Mouse (Mus musculus) c-Kit-negative CD71-positive TER-119-positive erythroid progenitor cells, embryonic 14.5 days (primary cell): ENCODE results near the gene Nxph4.

Experiments
- DNase-seq: peaks from one replicate; pipeline ENCODE4 v3.0.0-alpha.2; 2013; ENCODE audit warnings: low read depth, low spot score

Nxph4 gene

GRCm38 (mm10) chr10:127515983-127516459, 18.3 kb downstream of the Nxph4 start:
- DNase-seq, result no peak

DNA sequence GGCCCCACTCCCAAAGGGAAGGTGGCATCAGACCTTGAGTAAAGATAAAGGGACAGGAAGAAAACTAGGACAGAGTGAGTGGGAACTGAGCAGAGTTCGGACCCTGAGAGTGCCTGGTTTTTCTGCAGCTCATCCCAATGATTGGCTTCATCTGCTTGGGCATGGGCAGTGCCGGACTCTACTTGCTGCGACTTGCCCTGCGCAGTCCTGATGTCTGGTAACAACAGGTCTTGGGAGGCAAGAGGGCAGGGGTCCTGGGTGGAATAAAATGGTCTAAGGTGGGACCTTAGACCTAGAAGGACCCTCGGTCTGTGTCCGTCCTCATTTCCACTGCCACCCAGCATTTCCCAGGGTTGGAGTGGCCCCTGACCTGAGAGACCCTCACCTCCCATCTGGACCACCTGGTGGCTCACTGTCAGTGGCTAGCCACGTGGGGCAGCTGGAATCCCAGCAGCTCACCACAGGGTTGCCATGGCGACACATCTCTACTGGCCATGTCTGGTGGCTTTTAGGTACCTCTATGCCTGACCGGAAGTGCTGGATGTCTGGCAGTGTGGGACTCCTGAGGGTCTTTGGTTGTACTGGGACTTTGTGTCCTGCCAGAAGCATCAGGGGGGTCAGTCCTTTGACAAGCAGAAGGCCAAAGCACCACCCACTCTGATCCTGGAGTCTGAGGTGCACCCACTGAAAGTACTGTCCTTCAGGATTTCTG, 18.9 kb downstream of the Nxph4 start:
- DNase-seq, result no peak

DNA sequence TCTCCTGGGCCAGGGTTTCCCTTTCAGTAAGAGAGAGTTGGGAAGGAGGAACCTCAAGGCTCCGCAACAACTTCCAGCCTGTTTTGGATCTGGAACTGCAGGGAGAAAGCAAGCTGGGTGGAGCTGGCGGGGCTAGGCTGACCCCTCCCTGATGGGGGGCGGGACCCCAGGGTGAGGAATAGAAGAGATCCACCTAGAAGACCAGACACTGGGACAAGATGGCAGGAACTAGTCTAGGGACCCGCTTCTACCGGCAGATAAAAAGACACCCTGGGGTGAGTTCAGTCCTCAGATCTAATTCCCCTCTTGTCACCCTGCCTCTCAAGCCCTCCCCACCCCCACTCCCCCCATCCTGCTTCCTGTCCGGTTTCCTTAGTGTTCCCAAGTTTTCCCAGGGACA, 19.6 kb downstream of the Nxph4 start, which contains the start of gene Ndufa4l2:
Ndufa4l2 (plus strand) TSS at position 204 of the 400 bp plus-strand sequence.
- DNase-seq, result no peak

GRCm38 (mm10) chr10:127514111-127514698, 20.2 kb downstream of the Nxph4 start:
- DNase-seq, result no peak

DNA sequence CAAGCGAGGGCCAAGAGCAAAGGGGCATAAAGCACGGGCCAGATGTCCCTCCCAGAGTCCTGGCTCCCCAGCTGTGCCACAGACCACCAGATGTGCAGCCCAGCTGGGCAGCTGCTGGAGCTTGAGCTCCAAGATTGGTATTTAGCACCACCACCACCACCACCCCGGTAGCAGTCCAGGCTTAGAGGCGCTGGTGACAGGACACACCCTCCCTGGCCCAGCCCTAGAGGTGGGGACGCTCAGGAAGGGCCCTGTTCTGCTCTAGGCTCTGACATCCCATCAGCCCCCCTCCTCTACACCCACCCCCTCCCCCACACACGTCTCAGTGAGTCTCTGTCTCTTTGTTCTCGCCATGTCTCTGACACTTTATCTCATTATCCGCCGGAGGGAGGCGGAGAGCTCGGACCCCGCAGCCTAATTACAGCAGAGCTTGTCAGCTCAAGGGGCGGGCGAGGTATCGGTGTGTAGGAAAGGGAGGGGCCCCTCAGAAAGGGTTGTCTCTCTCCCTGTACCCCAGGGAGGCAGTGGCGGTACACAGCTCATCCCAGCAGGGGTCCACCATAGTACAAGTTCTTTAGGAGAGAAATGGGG, 20.8 kb downstream of the Nxph4 start:
- no peak for DNase-seq

- DNase-seq, result peak; percentile 75
Observed at GRCm38 (mm10) chr10:127512813-127513212, 21.5 kb downstream of the Nxph4 start.

DNA sequence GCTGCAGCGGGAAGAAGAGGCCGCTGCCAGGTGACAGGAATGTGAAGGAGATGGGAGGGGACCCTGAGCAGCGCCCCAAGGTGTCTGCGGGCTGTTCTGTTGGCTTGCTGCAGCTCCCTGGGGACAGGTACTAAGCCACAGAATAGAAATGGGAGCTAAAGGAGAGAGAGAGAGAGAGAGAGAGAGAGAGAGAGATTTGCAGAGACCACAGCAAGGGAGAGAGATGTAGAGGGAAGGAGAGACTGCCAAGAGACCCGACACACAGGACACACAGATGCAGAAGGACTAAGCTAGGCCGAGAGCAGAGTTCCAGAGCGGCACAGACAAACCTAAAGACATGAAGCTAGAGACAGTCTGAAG, 22.1 kb downstream of the Nxph4 start:
- no peak for DNase-seq

DNA sequence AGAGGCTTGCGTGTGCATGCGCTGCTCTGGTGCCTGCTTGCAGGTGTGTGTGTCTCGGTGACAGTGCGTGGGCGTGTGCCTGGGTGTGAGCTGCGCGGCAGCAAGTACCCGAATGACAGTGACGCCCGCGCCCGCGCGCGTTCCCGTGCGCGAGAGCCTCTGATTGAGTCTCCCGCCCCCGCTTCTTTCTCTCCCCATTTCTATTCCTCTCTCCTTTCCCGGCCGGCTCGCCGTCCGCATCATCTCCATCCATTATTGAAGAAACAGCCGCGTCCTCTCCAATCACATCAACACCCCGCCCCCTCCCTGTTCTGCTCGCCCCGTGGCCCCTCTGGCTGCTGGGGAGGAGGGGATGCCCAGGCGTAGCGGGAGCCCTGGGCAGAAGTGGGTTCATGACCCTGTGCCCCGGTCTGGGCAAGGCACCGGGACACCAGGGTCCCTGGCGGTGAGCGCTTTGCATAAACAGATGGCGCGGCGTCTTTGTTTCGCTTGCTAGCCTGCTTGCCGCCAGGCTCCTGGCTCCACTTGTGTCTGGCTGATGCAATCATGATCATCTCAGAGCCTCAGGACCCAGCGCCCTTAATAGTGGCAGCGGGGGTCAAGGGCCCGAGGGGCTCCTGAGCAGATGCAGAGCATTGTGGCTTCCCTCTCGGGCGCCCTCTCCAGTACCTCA, 22.6 kb downstream of the Nxph4 start:
- no peak for DNase-seq

DNA sequence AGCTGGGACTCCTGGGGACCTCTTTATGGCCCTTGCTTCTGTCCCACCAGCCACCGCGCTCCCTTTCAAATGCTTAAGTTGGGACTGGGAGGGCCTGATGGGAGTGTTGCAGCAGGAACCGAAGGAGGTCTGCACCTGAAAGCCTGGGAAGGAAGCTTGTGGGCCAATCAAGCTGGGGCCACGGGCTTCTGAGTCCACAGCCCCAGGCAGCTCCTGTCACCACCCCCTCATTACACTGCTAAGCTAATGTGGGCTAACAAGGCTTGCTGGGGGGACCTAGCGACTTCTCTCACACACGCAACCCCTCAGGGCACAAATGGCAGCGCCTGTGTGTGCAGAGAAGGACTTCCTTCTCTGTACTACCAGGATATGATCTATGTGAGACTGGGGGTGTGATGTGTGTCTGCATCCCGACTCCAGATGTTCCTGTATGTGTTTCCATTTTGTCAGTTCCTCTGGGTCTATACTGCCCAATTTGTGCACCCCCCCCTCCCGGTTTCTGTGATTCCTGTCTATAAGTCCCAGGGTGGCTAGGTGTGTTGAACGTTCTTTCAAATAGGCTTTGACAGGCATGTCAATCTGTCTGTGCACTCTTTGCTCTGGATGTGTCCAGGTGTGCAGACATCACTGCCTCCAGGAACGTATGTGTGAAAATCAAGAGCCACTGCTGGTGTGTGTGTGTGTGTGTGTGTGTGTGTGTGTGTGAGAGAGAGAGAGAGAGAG, 23.3 kb downstream of the Nxph4 start:
- no peak for DNase-seq

DNA sequence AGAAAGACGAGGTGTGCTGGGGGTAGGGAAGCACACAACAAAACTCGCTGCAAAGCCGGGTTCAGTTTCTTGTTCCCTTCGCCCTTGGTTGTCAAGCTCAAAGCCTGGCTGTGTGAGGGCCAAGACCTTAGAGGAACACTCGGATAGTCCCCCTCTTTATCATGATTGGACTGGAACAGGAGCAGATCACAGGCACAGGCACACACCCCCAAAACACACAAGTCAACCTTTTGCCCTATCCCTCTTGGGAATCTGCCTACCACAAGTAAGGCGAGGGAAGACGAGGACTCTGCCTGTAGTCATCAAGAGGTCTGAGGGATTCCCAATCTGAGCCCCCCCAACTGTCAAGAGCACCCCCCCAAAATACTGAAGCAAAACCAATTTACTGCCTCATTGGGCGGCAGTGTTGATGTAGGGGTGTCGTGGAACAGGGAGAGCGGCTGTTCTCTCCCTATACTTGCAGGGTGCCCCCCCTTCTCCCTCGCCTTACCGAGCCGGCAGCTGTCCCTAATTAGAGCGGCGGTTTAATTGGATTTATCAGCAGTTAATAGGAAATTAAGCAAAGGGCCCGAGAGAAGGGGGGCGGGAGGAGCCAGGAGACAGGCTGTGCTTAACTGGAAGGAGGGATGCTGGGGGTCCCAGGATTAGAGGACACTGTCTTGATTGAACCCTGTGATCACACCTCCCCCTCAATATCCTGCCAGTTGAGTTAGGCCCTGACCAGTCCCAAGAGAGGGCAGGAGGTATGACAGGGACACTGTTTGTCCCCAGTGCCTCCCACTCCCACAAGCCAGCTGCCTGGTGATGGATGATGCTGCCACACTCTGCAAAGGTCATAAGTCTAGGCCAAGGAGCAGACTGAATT, 24.3 kb downstream of the Nxph4 start:
- DNase-seq, result no peak

GRCm38 (mm10) chr10:127509051-127509836, 25.1 kb downstream of the Nxph4 start:
- DNase-seq, result peak; percentile 51

DNA sequence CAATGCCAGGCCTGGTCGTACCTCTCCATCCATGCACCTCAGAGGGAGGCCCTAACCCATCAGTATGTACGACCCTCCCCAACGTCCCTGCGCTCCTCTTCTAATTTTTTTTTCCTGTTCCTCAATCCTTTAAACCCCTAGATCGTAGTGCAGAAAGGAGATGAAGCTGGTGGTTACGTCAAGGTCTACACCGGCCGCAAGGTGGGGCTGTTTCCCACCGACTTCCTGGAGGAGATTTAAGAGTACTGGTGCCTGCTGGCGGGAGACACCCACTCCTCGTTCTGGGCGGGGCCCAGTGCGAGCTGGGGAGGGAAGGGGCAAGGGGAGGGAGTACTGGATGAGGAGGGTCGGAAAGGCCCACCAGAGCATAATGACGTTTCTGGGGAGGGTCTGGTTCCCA, 26.1 kb downstream of the Nxph4 start:
- DNase-seq, result no peak

DNA sequence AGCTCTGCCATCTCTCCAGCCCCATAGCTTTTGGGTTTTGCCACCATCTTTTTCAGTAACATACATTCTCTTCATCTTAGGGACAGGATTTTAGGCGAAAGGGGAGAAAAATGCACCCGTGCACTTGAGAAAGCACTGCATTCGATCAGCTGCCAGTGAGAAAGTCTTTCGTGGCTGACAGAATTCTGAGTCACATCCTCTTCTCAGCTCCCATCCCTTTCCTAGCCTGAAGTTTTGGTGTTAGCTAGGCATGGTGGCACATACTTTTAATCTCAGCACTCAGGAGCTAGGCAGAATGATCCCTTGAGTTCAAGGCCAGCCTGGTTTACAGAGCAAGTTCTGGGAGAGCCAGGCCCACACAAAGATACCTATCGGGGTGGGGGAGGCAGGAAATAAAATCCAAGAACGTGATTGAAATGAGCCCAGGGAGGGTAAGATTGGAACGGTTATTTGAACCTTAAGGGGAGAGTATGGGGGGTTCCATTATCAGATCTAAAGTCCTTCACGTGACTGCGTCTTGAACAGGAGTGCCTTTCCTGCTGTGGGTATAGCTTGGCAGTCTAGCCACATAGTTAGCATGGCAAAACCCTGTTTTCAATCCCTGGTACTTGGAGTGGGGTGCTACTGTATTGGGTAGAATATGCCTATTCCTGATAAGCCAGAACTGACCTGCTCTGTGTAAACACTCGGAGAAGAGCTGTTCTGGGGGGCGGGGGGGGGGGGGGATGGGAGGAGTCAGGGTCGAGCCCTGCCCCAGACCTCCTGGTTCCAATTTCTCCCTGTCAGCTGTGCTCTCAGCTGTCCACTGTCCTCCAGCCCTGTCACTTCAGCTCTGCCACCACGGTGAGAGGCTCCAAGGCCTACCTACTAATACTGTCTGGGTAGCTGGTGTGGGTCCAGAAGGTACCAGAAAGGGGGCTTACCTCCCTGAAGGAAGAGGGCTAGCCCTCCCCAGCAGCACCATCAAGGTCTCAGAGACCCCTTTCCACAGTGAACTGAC, 33.2 kb downstream of the Nxph4 start, which contains the start of gene Stac3:
Stac3 (plus strand) TSS at position 793 of the 1,000 bp plus-strand sequence.
- DNase-seq, result no peak

DNA sequence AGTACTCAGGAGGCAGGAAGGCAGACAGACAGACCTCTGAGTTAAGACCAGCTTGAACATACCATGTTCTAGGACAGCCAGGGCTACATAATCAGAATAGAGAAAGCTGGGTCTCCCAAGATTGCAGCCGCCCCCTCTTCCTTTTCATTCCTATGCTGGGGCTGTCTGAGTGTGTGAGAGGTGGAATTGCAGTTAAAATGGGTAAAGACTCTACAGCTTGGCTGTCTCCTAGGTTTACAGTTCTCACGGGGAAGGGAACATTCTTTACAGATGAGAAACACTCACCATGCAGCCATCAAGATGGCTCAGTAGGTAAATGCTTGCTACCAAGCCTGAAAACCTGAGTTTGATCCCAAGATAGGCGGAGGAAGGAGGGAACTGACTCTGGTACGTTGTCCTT, 34.3 kb downstream of the Nxph4 start:
- no peak for DNase-seq

DNA sequence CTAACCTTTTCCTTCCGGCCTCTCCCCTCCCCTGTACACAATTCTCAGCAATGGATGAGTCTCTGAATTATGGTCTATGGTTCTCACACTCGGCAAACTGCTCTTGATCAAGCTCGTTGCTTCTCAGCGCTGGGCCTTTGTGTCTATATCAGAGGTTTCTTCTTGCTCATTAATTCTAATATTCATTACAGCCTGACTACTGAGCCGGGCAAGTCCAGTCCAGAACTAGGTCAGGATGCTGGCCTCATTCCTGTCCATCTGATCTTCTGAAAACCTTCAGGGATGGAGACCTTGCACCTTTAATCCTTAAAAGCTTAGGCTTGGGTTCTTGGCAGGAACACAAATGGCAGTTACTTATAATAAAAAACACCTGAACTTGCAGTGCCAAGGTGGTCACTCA, 34.8 kb downstream of the Nxph4 start:
- DNase-seq, result no peak

GRCm38 (mm10) chr10:127496156-127496555, 38.2 kb downstream of the Nxph4 start:
- DNase-seq, result no peak

- DNase-seq, result no peak
Observed at GRCm38 (mm10) chr10:127492118-127492517, 42.2 kb downstream of the Nxph4 start.

GRCm38 (mm10) chr10:127491128-127491512, 43.2 kb downstream of the Nxph4 start:
- DNase-seq, result no peak
